Mouse (Mus musculus) kidney, postnatal 0 days (tissue): ENCODE results near the gene Cnih4. TPM values are rescaled to one million over a fixed set of nuclear protein-coding genes. Genes with fewer than 3 reads are reported as not detected.

ENCODE experiments used
- ATAC-seq: fragments of 200-750 bp; cut with Nextera tagmentation; replicated peaks from 2 replicates; pipeline ENCODE4 v1.8.0; 2017; ENCODE audit warnings: low read depth, moderate number of reproducible peaks, moderate TSS enrichment, moderate library complexity; ENCODE audit not compliant: low FRiP score
- DNase-seq: peaks from one replicate; pipeline ENCODE4 v3.0.0-alpha.2; 2016; ENCODE audit warnings: low spot score
- H3K27ac ChIP-seq: fragments of 300-500 bp; sonication (generic); 2 replicates; pipeline ENCODE4 v1.5.1; 2014; ENCODE audit warnings: mild to moderate bottlenecking
- H3K27me3 ChIP-seq: fragments of 300-500 bp; sonication (generic); 2 replicates; pipeline ENCODE4 v1.6.1; 2014; ENCODE audit warnings: low read length, mixed read lengths; ENCODE audit not compliant: insufficient read depth
- H3K36me3 ChIP-seq: fragments of 300-500 bp; sonication (generic); 2 replicates; pipeline ENCODE4 v1.6.1; 2014; ENCODE audit warnings: low read length, mixed read lengths; ENCODE audit not compliant: insufficient read depth
- H3K4me1 ChIP-seq: fragments of 300-500 bp; sonication (generic); replicated peaks from 2 replicates; pipeline ENCODE4 v1.6.1; 2014; ENCODE audit warnings: antibody characterized with exemption, low read length, mixed read lengths; ENCODE audit not compliant: insufficient read depth
- H3K4me2 ChIP-seq: fragments of 300-500 bp; sonication (generic); 2 replicates; pipeline ENCODE4 v1.6.1; 2014; ENCODE audit warnings: mild to moderate bottlenecking, low read length, moderate library complexity, mixed read lengths
- H3K4me3 ChIP-seq: fragments of 300-500 bp; sonication (generic); replicated peaks from 2 replicates; pipeline ENCODE4 v1.5.1; 2014; ENCODE audit warnings: low read depth, low read length
- H3K9ac ChIP-seq: fragments of 300-500 bp; sonication (generic); 2 replicates; pipeline ENCODE4 v1.6.1; 2014; ENCODE audit warnings: low read depth, low read length
- H3K9me3 ChIP-seq: fragments of 300-500 bp; sonication (generic); replicated peaks from 2 replicates; pipeline ENCODE4 v1.6.1; 2016; ENCODE audit warnings: low read length, inconsistent platforms, mixed read lengths
- CTCF ChIP-seq: IDR thresholded peaks from 2 replicates; pipeline ENCODE4 v1.5.1; 2016; ENCODE audit warnings: antibody characterized with exemption, low read depth, mild to moderate bottlenecking, moderate library complexity
- WGBS: fragments of 180-500 bp; shearing (Covaris S2); extraction: QIAGEN DNeasy Blood & Tissue Kit; methylation state at CpG from one replicate; pipeline ENCODE4 v1.1.7; 2014; 5-methylcytosine and 5-hydroxymethylcytosine counted together
- polyA plus RNA-seq: library from polyadenylated mRNA; unstranded; fragments of >200 nt; fragmentation: Nextera tagmentation; extraction: Ambion mirVana; gene quantifications from 2 replicates; pipeline ENCODE4 v1.2.1, GENCODE M21; 2015

The Cnih4 gene
- polyA plus RNA-seq, 1 experiment from 2014 or later = 123 TPM

DNA sequence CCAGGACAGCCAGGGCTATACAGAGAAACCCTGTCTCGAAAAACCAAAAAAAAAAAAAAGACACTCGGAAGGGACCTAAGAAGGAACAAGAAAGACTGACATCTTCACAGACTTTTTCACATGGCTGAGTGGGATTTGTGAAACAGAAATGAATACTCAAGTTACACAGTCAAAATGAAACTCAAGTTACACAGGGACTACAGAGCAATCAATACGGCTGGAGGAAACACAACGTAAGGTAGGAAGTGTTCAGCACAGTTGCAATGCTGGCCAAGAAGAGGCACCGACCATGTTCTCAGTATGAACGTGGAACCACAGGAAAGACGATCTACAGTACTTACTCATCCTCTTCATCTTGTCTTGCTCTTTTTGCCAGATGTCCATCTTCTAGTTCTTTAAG lies 5.8 kb upstream of the Cnih4 start:
- DNase-seq (no peak), ATAC-seq (no peak)
- Histone ChIP-seq H3K36me3 (peaks cover 32% of the 10 kb centered on the region), H3K4me2 (no peak overlapping the region), H3K27me3 (no peaks in the 10 kb centered on the region), H3K9ac (no peak overlapping the region), H3K4me1 (peaks cover 5% of the 10 kb centered on the region; the same call in 1 of the 2 replicates), H3K27ac (no peak overlapping the region), H3K9me3 (no peaks in the 10 kb centered on the region), H3K4me3 (no peak overlapping the region)
- 87% methylated on average over 7 of the region's 7 CpGs for WGBS
- no peak for TF ChIP-seq CTCF

DNA sequence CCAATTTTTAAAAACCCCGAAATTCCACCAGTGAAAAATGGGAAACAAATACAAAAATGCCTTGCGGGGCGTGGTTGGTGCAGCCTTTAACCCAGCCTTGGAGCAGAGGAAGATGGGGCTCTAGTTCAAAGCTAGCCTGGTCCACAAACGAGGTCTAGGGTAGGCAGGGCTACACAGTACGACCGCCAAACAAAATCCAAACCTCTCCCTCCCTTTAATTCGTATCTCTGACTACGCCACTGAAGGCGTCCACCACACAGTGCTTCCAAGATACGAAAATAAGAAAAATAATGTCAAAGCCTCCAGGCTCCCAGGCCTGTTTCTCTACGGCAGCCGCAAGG lies 914 bp upstream of the Cnih4 start:
- no peak for TF ChIP-seq CTCF
- peak; percentile 40; the same call in 1 of the 2 replicates for ATAC-seq
- WGBS = under 1% methylated on average over 12 of the region's 12 CpGs
- Histone ChIP-seq H3K27ac (peak overlapping the region; percentile 92), H3K4me1 (peaks cover 8% of the 10 kb centered on the region; the same call in 1 of the 2 replicates), H3K27me3 (no peaks in the 10 kb centered on the region), H3K4me3 (peak overlapping the region; percentile 68), H3K4me2 (peak overlapping the region; percentile 86), H3K36me3 (peaks cover 8% of the 10 kb centered on the region), H3K9me3 (no peaks in the 10 kb centered on the region), H3K9ac (peak overlapping the region; percentile 70)
- no peak for DNase-seq

DNA sequence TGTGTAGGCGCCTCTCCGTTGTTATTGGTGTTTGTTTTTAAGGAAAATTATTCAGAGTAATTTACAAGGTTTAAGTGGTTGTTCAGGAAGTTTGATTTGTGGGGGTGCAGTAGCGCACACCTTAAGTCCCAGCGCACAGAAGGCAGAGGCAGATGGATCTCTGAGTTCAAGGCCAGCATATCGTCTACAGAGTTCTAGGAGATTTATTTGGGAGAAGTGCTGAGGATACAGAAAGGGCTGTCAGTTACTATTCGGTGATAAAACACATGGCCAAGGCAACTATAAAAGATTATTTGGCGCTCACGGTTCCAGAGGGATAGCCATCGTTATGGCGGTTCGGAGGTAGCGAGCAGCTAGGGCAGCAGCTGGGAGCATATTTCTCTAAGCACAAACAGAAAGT lies 473 bp downstream of the Cnih4 start:
- 9% methylated on average over 12 of the region's 12 CpGs for WGBS
- peak; percentile 7 for DNase-seq
- no peak for TF ChIP-seq CTCF

DNA sequence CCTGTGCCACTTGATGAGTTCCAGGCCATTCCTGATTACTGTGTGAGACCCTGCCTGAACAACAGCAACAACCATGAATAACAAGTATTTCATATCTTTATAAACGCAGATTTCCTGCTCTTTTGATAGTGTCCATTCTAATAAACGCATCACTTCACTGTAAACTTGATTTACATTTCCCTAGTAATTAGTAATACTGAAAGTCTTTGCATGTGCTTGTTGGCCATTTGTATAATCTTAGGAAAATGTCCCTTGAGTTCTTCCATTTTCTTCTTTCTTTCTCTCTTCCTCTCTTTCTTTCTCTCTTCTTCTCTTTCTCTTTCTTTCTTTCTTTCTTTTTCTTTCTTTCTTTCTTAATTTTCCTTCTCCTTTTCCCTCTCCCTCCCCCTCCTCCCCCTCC lies 1.7 kb downstream of the Cnih4 start:
- no peak overlapping the region for H3K9ac ChIP-seq
- TF ChIP-seq CTCF = no peak
- H3K4me3 ChIP-seq = no peak overlapping the region
- H3K9me3 ChIP-seq = no peaks in the 10 kb centered on the region
- no peak overlapping the region for H3K4me2 ChIP-seq
- H3K27me3 ChIP-seq = no peaks in the 10 kb centered on the region
- peaks cover 8% of the 10 kb centered on the region; the same call in 1 of the 2 replicates for H3K4me1 ChIP-seq
- WGBS = 92% methylated on average over 2 of the region's 2 CpGs
- ATAC-seq = no peak
- no peak for DNase-seq
- H3K27ac ChIP-seq = no peak overlapping the region
- H3K36me3 ChIP-seq = 0 out of 2 replicates have a peak, but pooled peaks cover 2% of the 10 kb centered on the region

More for the DNA sequence above, 473 bp downstream of the Cnih4 start:
- H3K27ac ChIP-seq = peak overlapping the region; percentile 92
- H3K27me3 ChIP-seq = no peaks in the 10 kb centered on the region
- H3K4me2 ChIP-seq = peak overlapping the region; percentile 86
- H3K36me3 ChIP-seq = peaks cover 6% of the 10 kb centered on the region
- no peak for ATAC-seq
- H3K9me3 ChIP-seq = no peaks in the 10 kb centered on the region
- H3K4me3 ChIP-seq = peak overlapping the region; percentile 68
- H3K4me1 ChIP-seq = peaks cover 8% of the 10 kb centered on the region; the same call in 1 of the 2 replicates
- H3K9ac ChIP-seq = peak overlapping the region; percentile 70

DNA sequence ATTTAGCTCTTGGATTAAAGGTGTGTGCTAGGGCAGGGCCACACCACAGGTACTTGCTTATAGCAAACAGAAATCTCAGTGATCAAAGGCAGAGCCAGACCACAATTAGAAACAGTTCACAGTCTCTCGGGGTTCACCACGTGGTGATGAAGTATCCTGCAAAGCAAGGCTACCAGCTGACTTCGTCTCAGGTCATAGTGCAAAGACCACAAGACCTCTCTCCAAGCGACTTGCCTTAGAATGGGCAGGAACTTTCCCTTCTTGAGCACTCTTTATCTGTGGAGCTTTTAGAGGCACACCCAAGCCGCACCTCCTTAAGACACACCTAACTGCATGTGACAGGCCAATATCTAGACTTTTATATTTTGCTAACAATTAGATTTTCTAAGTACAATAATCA lies 4.0 kb downstream of the Cnih4 start:
- no peak overlapping the region for H3K9ac ChIP-seq
- no peaks in the 10 kb centered on the region for H3K9me3 ChIP-seq
- H3K27ac ChIP-seq = no peak overlapping the region
- no peaks in the 10 kb centered on the region for H3K36me3 ChIP-seq
- no peak for TF ChIP-seq CTCF
- 66% methylated on average over 5 of the region's 5 CpGs for WGBS
- DNase-seq (no peak), ATAC-seq (no peak)
- H3K27me3 ChIP-seq = no peaks in the 10 kb centered on the region
- H3K4me1 ChIP-seq = peaks cover 10% of the 10 kb centered on the region; the same call in 1 of the 2 replicates
- H3K4me2 ChIP-seq = no peak overlapping the region
- no peak overlapping the region for H3K4me3 ChIP-seq

DNA sequence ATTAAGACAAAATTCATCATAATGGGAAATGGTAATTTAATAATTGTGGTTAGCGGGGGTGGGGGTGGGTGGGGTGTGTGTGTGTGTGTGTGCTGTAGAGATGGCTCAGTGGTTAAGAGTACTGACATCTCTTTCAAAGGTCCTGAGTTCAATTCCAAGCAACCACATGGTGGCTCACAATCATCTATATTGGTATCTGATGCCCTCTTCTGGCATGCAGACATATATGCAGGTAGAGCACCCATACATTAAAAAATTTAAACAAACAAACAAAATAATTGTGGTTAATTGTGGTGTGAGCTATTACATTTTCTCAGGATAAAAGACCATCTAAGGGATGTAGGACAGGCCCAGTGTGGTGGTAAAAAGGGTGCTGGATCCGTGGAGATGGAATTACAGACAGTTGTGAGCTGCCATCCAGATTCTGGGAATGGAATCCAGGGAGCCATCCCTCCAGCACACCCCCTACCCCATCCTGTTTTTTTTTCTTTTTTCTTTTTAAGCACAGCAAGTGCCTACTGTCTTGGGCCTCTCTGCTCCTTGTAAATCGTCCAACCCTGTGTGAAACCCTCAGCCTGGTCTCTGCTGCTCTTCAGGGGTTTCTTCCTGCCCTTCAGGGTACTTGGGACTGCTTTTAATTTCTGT lies 5.0 kb downstream of the Cnih4 start:
- H3K27me3 ChIP-seq = no peaks in the 10 kb centered on the region
- peaks cover 10% of the 10 kb centered on the region; the same call in 1 of the 2 replicates for H3K4me1 ChIP-seq
- 68% methylated on average over 3 of the region's 3 CpGs for WGBS
- H3K9me3 ChIP-seq = no peaks in the 10 kb centered on the region
- TF ChIP-seq CTCF = peak; percentile 42
- no peak overlapping the region for H3K4me3 ChIP-seq
- H3K4me2 ChIP-seq = no peak overlapping the region
- ATAC-seq (no peak), DNase-seq (no peak)
- H3K27ac ChIP-seq = no peak overlapping the region
- H3K36me3 ChIP-seq = 0 out of 2 replicates have a peak, but pooled peaks cover under 1% of the 10 kb centered on the region
- H3K9ac ChIP-seq = no peak overlapping the region
